Mouse (Mus musculus) heart, adult 2 months (tissue): Measurements from ENCODE around the gene Lrrc56. TPM values are rescaled to one million over a fixed set of nuclear protein-coding genes. Genes with fewer than 3 reads are reported as not detected.
A peak's percentile ranks its signal among the peaks of the same experiment; 100 is the strongest.

Experiments used
- DNase-seq, 2 experiments: peaks; one replicate each; pipeline ENCODE4 v3.0.0; 2021
- H3K27ac ChIP-seq: fragments of 200-600 bp; 2 replicates; pipeline ENCODE4 v1.8.1; 2022
- H3K27me3 ChIP-seq: fragments of 200-500 bp; 2 replicates; pipeline ENCODE4 v1.6.1; 2012; ENCODE audit warnings: mild to moderate bottlenecking, low read length, inconsistent platforms, mixed read lengths; ENCODE audit not compliant: control insufficient read depth, insufficient read depth
- H3K36me3 ChIP-seq: fragments of 200-500 bp; 2 replicates; pipeline ENCODE4 v1.6.1; 2012; ENCODE audit warnings: low read length, inconsistent platforms; ENCODE audit not compliant: control insufficient read depth, insufficient read depth
- H3K4me1 ChIP-seq: fragments of 200-500 bp; 2 replicates; pipeline ENCODE4 v1.6.1; 2011; ENCODE audit warnings: low read length; ENCODE audit not compliant: control insufficient read depth, insufficient read depth
- H3K4me3 ChIP-seq: fragments of 200-600 bp; 2 replicates; pipeline ENCODE4 v1.8.1; 2022
- H3K79me2 ChIP-seq: fragments of 200-500 bp; replicated peaks from 2 replicates; pipeline ENCODE4 v1.6.1; 2012; ENCODE audit warnings: mild to moderate bottlenecking, inconsistent platforms, low read length, moderate library complexity, mixed read lengths; ENCODE audit not compliant: control insufficient read depth, insufficient read depth
- H3K9ac ChIP-seq: fragments of 200-500 bp; 2 replicates; pipeline ENCODE4 v1.6.1; 2012; ENCODE audit warnings: low read depth, mild to moderate bottlenecking, control low read depth, inconsistent platforms, low read length, mixed read lengths
- CTCF ChIP-seq: fragments of 200-600 bp; IDR thresholded peaks from 2 replicates; pipeline ENCODE4 v1.8.1; 2022; ENCODE audit warnings: antibody characterized with exemption, mild to moderate bottlenecking, moderate library complexity
- EP300 ChIP-seq: fragments of 200-500 bp; IDR thresholded peaks from 2 replicates; pipeline ENCODE4 v1.6.1; 2011; ENCODE audit warnings: low read depth, low read length, control low read depth; ENCODE audit not compliant: insufficient read depth
- POLR2A ChIP-seq: fragments of 200-500 bp; IDR thresholded peaks from 2 replicates; pipeline ENCODE4 v1.6.1; 2011; ENCODE audit warnings: mild to moderate bottlenecking, low read depth, low read length, control low read depth; ENCODE audit not compliant: insufficient read depth
- WGBS: fragments of 180-500 bp; shearing (Covaris S2); methylation state at CpG from one replicate; pipeline ENCODE4 v1.1.7; 2018; 5-methylcytosine and 5-hydroxymethylcytosine counted together
- intact Hi-C: fragments of 180-260 bp; cut with DNase I; formaldehyde crosslinking; loops from one replicate; pipeline ENCODE4 v1.15.1; 2025
- polyA plus RNA-seq: library from polyadenylated mRNA; depleted of rRNA; stranded (reverse); fragments of >200 nt; gene quantifications from 2 replicates; pipeline ENCODE4 v1.2.3, GENCODE M21; 2012
- total RNA-seq, 2 experiments: library from RNA; stranded (reverse); gene quantifications; 2 replicates each; pipeline ENCODE4 v1.2.3; 2021

Lrrc56 gene
- total and polyA plus RNA-seq, 3 experiments: 2.3 to 4.9 (median 3.1) TPM

DNA sequence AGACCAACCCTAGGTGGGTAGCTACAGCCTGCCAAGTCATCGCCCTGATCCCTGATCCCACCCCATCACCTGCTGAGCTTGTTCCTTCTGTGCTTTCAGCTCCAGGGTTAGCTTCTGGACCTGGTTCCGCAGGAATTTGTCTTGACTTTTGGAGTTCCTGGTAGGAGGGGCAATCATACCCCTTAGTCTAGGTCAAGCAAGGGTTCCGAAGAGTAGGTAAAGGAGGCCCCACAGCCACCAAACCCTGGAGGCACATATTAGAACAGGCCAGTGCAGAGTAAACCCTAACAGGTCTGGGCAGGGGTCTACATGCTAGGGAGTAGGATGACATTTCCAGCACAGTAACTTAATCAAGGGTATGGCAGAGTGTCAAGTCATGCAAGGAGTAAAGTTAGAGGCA lies 19.2 kb downstream of the Lrrc56 start:
- no peaks in the 10 kb centered on the region for H3K36me3 ChIP-seq
- TF ChIP-seq EP300: no peak
- whole genome bisulfite sequencing: 84% methylated on average over 3 of the region's 3 CpGs
- H3K79me2 ChIP-seq: no peaks in the 10 kb centered on the region
- H3K9ac ChIP-seq: no peak overlapping the region
- H3K27ac ChIP-seq: no peak overlapping the region
- H3K4me3 ChIP-seq: no peak overlapping the region
- peaks cover 2% of the 10 kb centered on the region; the same call in 1 of the 2 replicates for H3K4me1 ChIP-seq
- no peak for DNase-seq
- H3K27me3 ChIP-seq: no peaks in the 10 kb centered on the region
- intact Hi-C loops: no loop called here

- Histone ChIP-seq H3K36me3 (no peaks in the 10 kb centered on the region), H3K27me3 (no peaks in the 10 kb centered on the region), H3K9ac (no peak within 1 kb of the TSS), H3K79me2 (no peaks in the 10 kb centered on the region), H3K27ac (no peak within 1 kb of the TSS), H3K4me3 (no peak within 1 kb of the TSS), H3K4me1 (peaks cover 2% of the 10 kb centered on the region; the same call in 1 of the 2 replicates)
- no peak for TF ChIP-seq EP300
- TF ChIP-seq POLR2A: no peak
- TF ChIP-seq CTCF: no peak
- intact Hi-C loops: no loop called here
- 90% methylated on average over 11 of the region's 11 CpGs for WGBS
- no peak for DNase-seq
These were observed 19.8 kb downstream of the Lrrc56 start, which contains the start of gene Lmntd2 for GRCm38 (mm10) chr7:141213605-141214235. Gene Lmntd2 (minus strand): TSS chr7:141214080.

DNA sequence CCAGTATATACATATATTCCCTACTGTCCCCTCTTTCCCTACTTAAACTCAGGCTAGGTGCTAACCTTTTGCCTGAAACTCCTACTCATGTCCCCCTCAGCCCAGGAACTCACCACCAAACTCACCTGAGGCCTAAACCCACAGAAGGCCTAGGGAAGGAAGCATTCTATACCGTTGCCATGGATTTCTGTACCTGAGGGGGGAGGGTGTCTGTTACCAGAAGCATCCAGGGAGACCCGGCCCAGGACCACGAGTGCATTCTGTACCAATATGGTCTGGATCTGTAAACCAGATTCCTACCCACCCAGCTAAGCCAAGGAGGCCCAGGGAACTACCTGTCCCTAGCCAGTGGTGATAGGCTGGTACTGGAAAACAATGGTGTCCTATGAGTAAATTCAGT lies 20.4 kb downstream of the Lrrc56 start:
- no peak for TF ChIP-seq EP300
- no peak for TF ChIP-seq POLR2A
- no peak for TF ChIP-seq CTCF
- intact Hi-C loops: no loop called here
- 89% methylated on average over 3 of the region's 3 CpGs for WGBS
- Histone ChIP-seq H3K9ac (no peak overlapping the region), H3K79me2 (no peaks in the 10 kb centered on the region), H3K36me3 (no peaks in the 10 kb centered on the region), H3K27ac (no peak overlapping the region), H3K4me1 (peaks cover 2% of the 10 kb centered on the region; the same call in 1 of the 2 replicates), H3K27me3 (no peaks in the 10 kb centered on the region), H3K4me3 (no peak overlapping the region)
- no peak for DNase-seq

GRCm38 (mm10) chr7:141215101-141215879 lies 21.3 kb downstream of the Lrrc56 start, which contains the start of gene Rassf7:
Gene Rassf7 (plus strand): TSS chr7:141215860.
- 5% methylated on average over 41 of the region's 41 CpGs for WGBS
- peak within 1 kb of the TSS; percentile 31 for H3K9ac ChIP-seq
- no peak for TF ChIP-seq CTCF
- no peak for TF ChIP-seq POLR2A
- no peak for TF ChIP-seq EP300
- H3K4me3 ChIP-seq: peak within 1 kb of the TSS; percentile 54
- H3K79me2 ChIP-seq: no peaks in the 10 kb centered on the region
- intact Hi-C loops: no loop called here
- H3K4me1 ChIP-seq: peaks cover 2% of the 10 kb centered on the region; the same call in 1 of the 2 replicates
- H3K36me3 ChIP-seq: no peaks in the 10 kb centered on the region
- no peak within 1 kb of the TSS for H3K27ac ChIP-seq
- no peaks in the 10 kb centered on the region for H3K27me3 ChIP-seq
- DNase-seq: peak; percentile 85 to 91

DNA sequence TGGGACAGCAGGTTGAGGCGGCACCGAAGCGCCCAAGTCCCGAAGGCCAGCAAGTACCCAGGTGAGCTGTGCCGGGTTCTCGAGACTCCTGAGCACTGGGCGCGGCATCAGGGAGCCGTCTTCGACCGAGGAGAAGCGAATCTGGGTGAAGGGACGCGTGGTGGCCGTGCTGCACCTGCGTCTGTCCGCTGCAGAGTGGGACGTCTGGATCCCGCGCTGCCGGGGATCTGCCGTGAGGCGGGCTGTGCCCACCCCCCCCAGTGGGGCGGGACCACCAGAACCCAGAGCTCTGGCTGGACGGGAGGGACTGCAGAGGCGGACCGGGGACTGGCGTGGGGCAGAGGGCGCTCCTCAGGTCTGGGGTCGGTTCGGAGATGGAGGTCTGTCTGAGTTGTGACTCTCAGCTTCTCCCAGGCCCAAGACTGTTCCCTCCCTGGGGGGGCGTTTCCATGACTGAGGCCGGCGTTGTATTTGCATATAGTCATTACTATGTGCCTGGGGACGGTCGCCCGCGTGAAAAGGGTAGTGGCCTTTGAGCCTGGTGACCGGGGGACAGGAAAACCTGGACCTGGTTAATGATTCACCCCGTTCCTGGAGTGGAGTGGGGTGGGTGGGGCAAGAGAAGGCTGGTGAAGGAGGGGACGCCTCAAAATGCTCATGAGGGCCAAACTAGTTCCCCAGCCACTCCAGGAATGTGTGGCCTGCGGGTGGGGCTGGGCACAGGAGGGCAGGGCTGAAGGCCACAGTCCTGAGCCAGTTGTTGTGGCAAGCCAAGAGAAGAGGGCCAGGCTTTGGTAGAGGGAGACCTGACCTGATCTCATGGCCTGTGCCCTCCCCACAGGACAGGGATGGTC lies 22.1 kb downstream of the Lrrc56 start:
- WGBS: 2% methylated on average over 42 of the region's 42 CpGs
- Histone ChIP-seq H3K9ac (peak overlapping the region; percentile 31), H3K4me1 (peaks cover 2% of the 10 kb centered on the region; the same call in 1 of the 2 replicates), H3K4me3 (peak overlapping the region; percentile 54), H3K27ac (no peak overlapping the region), H3K36me3 (no peaks in the 10 kb centered on the region), H3K79me2 (no peaks in the 10 kb centered on the region), H3K27me3 (no peaks in the 10 kb centered on the region)
- DNase-seq: peak in 1 of 2 experiments; percentile 29
- intact Hi-C loops: no loop called here
- TF ChIP-seq POLR2A (no peak), CTCF (no peak), EP300 (no peak)
